Mouse (Mus musculus) layer of hippocampus, postnatal 14 days (tissue): ENCODE results near the gene Bag6. TPM values are rescaled to one million over a fixed set of nuclear protein-coding genes. Genes with fewer than 3 reads are reported as not detected.
"Not testable (repeated sequence)": the region's sequence is repeated elsewhere in the genome, so short reads cannot be mapped to it uniquely, and the experiment has no call there.

Experiments
- DNase-seq, 2 experiments: peaks; one replicate each; pipeline ENCODE4 v3.0.0; 2021 to 2022; ENCODE audit warnings: low spot score in 2 of 2, mixed read lengths in 1 of 2
- total RNA-seq, 2 experiments: library from RNA; stranded (reverse); gene quantifications; 2 replicates each; pipeline ENCODE4 v1.2.3; 2021

Bag6 gene
- total RNA-seq, 2 experiments from 2014 or later: 289 TPM

DNA sequence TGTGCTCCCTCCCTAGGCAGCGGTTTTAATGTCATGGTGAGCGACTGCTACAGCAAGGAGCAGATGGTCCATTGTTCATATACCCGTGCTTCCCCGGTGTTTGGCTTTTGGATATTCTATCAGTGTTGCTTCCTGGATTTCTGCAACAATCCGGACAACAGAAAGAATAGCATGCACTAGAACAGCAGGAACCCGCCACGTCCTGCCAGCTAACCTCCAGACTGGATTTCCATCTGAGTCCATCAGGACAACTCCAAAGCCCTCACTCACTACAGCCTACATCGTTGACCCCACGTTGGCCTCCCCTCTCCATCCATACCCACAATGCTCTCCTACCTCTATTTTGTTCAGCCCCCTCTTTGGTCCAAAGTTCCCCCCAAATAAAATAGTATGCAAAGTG is 23.2 kb upstream of the Bag6 start:
- no peak for DNase-seq

DNA sequence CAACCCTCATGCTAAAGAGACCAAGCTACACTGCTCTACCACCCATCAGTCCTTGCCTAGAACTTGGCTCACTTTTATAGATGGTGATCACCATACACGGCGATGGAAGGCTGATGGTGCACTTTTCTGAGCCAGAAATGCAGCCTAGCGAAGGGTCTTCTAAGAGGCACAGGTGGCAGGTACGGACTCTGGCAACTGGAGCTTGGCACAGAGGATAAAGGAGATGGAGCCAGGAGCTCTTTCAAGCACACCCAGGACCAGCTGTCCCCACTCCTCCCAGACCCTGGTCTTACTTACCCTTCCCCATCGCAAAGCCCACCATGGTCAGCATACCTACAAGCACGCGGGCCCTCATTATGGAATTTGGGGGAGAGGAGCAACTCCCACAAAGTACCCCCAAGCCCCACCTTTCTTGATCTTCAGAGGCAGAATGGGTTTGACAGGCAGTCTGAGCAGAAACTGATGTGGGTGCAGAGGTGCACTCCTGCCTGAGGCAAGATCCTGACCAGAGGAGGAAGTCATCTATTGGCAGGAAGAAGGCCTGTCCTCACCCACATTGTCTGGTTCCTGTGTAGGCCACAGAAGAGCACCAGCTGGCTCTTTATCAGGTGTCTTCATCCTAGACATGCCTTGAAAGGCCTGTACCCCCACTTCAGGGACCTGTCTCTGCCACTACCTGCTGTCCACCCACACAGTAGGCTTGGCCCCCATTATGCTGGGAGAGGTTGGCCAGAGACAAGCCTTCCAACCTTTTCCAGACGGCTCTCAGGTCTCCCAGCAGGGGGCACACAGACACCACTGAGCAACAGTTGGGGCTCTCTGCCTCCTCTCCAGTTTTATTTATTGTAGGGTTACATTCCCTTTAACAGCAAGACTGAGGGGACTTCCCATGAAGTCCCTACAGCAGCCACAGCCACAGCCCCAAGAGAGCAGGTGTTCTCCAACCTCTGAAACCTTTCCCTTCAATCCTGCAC is 19.6 kb upstream of the Bag6 start, which contains the start of gene Ly6g5b:
Gene Ly6g5b, minus strand, starts transcription at position 383 of the 974 bp plus-strand sequence.
- DNase-seq: no peak

DNA sequence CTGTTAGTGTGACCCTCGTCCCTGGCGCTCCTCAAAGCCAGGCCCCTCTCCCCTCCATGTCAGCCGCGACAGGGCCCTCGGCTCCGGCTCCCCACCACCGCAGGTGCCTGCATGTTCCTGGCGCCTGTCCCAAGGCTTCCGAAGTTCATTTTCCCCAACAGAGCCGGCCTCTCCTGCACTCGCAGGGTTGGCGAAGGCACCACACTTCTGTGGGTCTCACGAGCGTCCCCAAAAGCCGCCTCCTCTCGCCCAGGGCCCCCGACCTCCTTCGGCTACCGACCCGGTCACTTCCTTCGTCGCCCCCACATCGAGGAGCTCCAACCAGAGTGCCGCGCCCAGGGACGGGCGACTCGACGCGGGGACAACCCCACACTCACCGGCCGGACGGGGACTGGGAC is 14.2 kb upstream of the Bag6 start:
- peak in 1 of 2 experiments; percentile 17 for DNase-seq

DNA sequence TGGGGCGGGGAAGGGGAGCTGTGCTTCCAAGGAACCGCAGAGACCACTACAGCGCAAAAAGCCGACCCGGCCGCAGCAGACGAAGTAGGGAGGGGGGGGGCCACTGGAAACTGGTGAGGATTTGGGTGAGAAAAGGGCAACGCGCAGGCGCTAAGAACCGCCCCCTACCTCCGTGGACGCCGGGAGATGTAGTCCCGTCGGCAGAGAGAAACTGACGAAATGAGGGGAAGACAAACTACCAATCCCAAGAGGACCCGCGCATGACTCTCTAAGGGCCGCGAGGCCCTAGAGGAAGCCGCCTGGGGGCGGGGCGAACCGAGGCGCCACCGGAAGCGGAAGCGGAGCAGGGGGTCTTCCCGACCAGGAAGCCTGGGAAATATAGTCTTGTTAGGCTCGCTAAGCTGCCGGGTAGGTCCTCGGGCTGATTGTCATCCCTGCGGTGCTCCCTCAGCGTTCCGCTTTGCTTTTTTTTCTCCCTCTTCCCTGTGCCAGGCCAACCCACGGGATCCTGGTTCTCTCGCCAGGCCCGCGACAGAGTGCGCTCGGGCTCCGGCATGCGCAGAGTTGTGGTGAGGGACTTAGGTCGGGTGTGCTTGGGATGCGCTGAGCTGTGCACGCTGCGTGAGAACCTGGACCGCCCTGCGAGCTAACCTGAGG is 13.7 kb upstream of the Bag6 start, which contains the start of gene Gpank1:
Gene Gpank1, plus strand, starts transcription at position 313 of the 657 bp plus-strand sequence.
- peak; percentile 96 to 99 for DNase-seq

DNA sequence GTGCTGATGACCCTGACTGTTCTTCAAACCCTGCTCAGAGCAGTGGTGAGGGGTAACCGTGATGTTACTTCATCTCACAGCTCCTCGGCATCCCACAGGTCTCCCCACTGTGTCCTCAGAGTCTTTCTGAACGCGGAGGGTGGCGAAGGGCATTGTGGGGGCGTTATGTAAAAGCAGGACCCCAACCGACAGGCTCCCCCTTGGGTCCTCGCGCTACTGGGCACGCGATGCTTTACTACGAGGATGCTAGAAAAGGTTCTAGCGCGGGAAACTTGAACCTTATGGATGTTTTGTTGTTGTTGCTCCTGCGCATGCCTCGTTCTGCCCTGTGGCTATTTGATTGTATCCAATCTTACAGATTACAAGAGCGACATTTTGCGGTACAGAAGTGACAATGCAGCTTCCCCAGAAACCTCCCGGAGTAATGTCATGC is 13.1 kb upstream of the Bag6 start, which contains the start of gene Csnk2b:
Gene Csnk2b, minus strand, starts transcription at position 183 of the 433 bp plus-strand sequence.
- peak in 1 of 2 experiments; percentile 81 for DNase-seq

DNA sequence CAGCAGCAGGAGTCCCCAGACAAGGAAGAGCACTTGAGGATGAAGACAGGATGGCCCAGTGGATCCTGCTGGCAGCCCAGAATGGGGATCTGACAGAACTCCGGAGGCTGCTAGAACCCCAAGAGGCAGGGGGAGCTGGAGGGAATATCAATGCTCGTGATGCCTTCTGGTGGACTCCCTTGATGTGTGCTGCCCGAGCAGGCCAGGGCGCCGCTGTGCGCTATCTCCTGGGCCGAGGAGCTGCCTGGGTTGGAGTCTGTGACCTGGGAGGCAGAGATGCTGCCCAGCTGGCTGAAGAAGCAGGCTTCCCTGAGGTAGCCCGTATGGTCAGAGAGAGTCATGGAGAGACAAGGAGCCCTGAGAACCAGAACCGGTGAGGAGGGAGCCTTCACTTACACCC is 11.7 kb upstream of the Bag6 start:
- DNase-seq: not testable (repeated sequence)

DNA sequence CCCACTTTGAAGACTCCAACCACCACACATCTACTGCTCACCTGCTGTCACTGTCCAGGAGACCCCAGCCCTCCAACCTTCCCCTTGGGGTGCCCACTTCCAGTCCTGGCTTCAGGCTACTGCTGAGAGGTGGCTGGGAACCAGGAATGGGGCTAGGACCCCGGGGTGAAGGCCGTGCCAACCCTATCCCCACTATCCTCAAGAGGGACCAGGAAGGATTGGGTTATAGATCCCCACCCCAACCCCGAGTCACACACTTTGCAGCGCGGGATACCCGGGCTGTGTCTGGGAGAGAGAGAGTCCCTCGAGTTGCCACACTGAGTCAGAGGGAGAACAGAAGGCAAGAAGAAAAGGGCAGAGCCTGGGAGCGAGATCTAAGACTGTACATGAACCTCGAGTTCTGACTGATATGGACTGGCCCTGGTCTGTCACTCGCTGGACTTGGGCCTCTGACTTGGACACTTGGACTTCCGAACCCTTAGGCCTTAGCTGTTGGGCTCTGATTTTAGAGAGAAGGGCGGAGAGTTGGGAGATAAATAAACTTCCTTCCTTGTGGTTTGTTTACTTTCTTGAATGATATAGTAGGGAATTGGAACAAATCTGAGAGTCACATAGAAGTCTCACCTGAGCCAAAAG is 10.6 kb upstream of the Bag6 start:
- DNase-seq: not testable (repeated sequence)

DNA sequence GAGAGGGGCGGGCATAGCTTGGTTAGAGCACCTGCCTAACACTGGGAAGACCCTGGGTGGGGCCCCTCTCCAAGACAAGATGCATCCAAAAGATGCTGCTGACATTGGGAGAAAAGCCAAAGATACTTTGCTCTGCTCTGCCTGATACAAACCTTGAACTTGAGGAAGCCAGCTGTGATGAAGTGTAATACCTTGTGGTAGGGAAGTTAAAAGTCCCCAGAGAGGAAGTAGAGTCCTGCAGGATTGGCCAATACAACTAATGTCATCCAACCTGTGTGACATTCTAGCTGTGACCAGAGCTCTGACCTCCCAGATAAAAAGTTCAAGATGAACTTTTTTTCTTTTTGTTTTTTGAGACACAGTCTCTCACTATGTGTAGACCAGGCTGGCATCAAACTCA is 9.9 kb upstream of the Bag6 start:
- no peak for DNase-seq

DNA sequence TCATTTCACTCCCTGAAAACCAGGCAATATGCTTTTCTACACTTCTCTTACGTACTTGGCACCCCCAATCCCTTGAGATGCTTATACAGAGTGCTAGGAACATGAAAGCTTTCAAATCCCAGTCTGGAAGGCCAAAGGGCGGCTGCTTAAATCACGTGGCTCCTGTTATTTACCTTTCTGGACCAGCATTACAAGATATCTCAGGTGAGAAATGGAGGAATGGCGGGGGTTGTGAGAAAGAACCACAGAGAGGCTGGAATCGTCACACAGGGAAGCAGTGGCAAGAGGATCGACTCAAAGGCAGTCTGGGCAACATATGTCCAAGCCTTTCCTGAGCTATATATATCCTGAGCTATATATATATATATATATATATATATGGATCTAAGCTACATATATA is 9.4 kb upstream of the Bag6 start:
- no peak for DNase-seq

DNA sequence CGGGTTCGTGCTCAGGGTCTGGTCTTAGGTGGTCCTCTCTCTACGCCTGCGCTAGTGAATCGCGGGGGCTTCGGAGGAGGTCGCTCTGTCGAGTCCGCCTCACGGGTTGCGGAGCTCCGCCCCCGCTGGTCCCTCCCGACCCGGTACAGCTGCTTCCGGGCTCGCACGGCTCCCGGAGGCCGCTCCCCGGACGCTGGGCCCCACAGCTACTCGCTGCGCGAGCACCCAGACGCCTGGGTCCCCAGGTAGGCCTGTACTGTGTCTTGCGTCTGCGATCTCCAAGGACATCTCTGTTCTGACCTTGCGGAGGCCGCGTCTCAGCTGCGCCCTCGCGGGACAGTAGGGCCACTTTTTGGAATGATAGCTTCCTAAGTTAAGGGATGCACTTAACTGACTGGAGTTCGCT is 8.8 kb upstream of the Bag6 start, which contains the start of gene D17H6S53E:
Gene D17H6S53E, plus strand, starts transcription at position 168 of the 406 bp plus-strand sequence.
- peak; percentile 68 to 70 for DNase-seq

DNA sequence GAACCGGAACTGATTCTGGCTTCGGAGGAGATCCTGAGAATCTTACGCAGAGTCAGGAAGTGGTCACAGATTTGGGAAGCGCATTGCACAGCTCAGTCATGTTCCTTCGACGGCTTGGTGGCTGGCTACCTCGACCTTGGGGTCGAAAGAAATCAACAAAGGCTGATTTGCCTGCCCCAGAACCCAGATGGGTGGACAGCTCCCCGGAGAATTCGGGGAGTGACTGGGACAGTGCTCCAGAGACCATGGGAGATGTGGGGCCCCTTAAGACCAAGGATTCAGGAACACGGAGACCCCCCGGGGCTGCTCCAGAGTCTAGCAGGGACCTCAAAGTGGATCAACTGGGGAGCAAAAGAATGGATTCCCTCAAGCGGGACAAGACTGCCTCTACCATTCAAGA is 8.0 kb upstream of the Bag6 start:
- no peak for DNase-seq

DNA sequence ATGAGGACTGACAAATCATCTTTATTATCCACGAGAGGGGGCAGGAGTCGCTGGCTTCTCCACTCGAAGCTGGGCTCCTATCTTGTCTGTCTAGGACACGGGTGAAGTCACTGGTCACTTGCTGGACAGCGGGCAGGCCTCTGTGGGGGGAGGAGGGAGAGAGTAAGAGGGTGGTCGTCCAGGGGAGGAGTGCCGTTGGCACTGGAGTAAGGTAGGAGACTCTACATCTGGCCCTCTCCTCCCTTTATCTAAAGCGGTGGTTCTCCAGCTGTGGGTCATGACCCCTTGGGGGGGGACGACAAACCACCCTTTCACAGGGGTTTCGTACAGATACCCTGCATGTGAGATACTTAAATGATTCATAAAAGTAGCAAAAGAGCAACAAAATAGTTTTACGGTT is 6.0 kb upstream of the Bag6 start:
- DNase-seq: no peak

DNA sequence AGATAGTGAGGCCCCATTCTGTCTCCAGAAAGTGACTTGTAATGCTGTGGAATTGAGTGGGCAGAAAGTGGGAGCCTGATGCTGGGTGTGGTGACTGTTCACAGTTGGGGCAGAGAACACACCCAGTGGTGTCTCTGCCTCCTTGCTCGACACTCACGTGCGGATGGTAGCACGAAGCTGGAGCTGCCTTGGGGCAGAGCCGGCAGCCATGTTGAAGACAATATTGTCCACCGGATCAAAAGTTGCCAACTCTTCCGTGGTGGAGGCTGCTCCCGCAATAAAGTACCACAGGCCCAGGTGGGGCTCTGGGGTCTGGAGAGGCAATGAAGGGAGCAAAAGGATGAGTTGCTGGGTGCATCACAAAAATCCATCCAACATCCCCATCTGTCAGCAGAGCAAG is 3.9 kb upstream of the Bag6 start:
- no peak for DNase-seq

DNA sequence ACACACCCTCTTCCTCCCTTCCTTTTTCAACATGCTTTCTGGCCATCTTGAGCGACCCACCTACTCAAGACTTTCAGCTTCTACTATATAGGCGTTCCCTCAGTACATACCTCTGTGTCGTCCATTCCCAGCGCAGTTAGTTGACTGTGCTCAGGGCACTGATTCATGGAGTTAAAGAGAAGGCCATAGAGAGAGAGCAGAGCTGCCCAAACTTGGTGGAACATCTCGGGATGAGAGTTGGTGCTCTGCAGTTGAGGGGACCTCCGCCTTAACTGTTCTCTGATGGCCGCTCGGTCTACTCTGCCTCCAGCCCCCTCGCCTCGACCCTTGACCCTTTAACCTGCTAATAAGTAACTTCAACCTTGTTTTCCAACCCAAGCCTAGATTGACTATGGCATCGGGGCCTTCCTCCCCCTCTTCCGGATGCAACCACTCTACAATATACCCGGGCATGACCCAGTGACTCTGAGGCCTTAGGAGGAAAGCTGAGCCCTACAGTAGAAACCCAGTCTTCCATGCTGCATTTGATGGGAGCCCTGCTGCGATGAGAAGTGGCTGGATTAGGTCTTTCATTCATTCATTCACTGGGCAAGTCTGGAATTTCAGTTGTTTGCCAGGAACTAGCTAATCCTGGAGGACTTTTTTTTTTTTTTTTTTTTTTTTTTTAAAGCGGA is 3.3 kb upstream of the Bag6 start, which contains the start of gene Apom:
Gene Apom, minus strand, starts transcription at position 551 of the 674 bp plus-strand sequence.
- DNase-seq: no peak

DNA sequence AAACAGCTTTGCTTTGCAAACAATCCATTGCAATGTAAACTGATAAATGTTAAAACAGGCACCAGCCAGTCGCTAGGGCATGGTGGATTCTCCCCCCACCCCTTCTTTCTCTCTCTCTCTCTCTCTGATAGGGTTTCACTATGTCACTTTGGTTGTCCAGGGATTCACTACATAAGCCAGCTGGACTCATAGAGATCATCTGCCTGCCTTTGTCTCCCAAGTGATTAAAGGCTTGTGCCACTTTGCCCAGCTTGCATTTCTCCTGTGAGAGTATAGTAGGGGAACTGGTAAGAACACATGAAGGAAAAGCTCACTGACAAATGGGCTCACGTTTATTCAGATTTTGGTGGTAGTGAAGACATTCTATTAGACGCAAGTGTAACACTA is 2.8 kb upstream of the Bag6 start:
- no peak for DNase-seq

DNA sequence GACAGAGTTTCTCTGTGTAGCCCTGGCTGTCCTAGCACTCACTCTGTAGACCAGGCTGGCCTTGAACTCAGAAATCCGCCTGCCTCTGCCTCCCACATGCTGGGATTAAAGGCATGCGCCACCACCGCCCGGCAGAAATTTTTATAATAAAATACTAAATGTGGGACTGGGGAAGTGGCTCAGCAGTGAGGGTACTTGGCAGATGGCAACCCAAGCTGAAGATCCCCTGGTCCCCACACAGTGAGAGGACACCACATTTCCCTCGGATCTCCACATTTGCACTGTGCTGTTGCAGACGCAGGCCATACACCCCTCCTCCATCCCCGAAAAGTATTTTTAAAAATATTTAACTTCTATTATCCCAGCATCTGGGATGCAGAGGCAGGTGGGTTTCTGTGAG is 1.5 kb upstream of the Bag6 start:
- DNase-seq: no peak

DNA sequence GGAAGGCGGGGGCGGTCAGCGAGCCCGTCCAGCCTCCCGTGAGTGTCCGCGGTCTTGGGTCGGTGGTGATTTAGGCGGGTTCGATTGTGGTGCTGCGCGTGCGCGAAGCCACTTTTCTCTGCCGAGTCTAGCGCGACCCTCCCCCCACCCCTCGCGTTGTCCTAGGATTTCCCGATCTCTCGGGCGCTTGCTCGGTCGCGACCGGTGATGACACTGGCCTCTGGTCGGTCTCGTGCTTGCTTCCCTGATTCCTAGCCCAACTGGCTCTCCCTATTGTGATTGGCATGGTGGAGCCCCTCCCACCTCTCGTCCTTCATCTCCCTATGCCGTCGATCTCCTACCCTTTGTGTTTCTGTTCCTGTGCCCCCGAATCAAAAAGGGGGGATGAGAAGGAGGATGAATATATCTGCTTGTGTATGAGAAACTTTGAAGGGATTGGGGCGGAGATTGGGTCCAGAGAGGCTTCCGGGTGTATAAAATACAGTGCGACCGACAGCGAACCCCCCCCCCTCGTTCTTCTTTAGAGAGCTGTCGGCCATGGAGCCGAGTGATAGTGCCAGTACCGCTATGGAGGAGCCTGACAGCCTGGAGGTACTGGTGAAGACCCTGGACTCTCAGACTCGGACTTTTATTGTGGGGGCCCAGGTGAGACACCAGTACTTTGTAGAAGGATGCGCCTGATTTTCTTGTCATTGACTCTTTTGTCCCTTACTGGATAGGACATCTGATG is 778 bp downstream of the Bag6 start:
- no peak for DNase-seq

DNA sequence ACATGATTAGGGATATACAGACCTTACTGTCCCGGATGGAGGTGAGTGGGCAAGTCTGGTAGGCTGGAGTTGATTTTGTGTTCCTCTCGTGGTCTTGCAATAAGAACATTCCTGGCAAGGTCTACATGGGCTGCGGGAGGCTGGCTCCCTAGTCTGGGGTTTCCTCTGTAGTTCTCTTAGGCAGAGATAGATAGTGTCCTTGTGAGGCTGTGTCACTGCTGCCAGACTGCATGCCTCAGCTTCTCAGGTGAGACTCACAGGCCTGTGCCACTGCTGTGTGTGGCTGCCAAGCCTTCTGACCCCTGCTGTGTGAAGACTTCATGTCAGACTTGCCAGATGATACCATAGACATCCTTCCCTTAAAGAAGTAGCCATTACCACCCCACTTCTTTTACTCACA is 4.3 kb downstream of the Bag6 start:
- DNase-seq: no peak

DNA sequence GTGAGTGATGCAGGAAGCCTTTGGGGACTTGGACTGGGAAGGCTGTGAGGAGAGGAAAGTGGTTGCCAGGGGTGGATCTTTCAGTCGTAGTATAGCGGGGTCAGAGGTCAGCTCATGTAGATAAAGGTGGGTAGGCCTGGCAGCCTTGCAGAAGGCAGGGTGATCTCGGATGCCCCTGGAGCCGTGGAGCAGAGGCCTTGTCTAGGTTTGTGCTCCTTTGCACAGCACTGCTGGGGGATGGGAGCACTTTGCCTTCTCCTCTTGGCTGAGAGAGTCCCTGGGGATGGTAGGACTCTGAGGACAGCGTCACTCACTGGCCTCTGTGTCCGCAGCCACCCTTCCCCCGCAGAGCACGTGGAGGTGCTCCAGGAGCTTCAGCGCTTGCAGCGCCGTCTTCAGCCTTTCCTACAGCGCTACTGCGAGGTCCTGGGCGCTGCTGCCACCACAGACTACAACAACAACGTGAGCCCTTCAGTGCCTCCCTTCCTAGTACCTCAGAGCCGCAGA is 5.6 kb downstream of the Bag6 start:
- DNase-seq: no peak

DNA sequence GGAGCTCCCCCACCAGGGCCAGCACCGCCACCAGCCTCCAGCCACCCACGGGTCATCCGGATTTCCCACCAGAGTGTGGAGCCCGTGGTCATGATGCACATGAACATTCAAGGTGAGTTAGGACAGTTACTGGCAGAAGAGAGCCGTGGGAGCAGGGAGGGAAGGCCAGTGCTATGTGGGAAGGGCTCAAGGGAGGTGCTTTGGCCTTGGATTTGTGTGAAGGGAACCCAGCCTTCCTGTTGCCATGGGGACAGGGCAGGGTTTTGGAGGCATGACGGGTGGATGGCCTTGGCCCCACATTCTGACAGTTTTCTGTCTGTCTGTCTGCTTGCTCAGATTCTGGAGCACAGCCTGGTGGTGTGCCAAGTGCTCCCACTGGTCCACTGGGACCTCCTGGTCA is 7.0 kb downstream of the Bag6 start:
- DNase-seq: no peak
